Mouse (Mus musculus) kidney, embryonic 15.5 days (tissue): ENCODE results near the gene Macc1. TPM values are rescaled to one million over a fixed set of nuclear protein-coding genes. Genes with fewer than 3 reads are reported as not detected.
"Not testable (repeated sequence)": the region's sequence is repeated elsewhere in the genome, so short reads cannot be mapped to it uniquely, and the experiment has no call there.

Experiments used
- ATAC-seq: fragments of 200-750 bp; cut with Nextera tagmentation; replicated peaks from 2 replicates; pipeline ENCODE4 v1.8.0; 2017; ENCODE audit warnings: moderate TSS enrichment; ENCODE audit not compliant: low FRiP score
- H3K27ac ChIP-seq: fragments of 300-500 bp; sonication (generic); 2 replicates; pipeline ENCODE4 v1.5.1; 2015; ENCODE audit warnings: mild to moderate bottlenecking, inconsistent platforms
- H3K27me3 ChIP-seq: fragments of 300-500 bp; sonication (generic); 2 replicates; pipeline ENCODE4 v1.6.1; 2015; ENCODE audit warnings: inconsistent platforms
- H3K36me3 ChIP-seq: fragments of 300-500 bp; sonication (generic); 2 replicates; pipeline ENCODE4 v1.6.1; 2015; ENCODE audit warnings: inconsistent platforms
- H3K4me1 ChIP-seq: fragments of 300-500 bp; sonication (generic); 2 replicates; pipeline ENCODE4 v1.6.1; 2015; ENCODE audit warnings: inconsistent platforms
- H3K4me2 ChIP-seq: fragments of 300-500 bp; sonication (generic); 2 replicates; pipeline ENCODE4 v1.6.1; 2015; ENCODE audit warnings: moderate library complexity, mild to moderate bottlenecking, inconsistent platforms
- H3K4me3 ChIP-seq: fragments of 300-500 bp; sonication (generic); replicated peaks from 2 replicates; pipeline ENCODE4 v1.5.1; 2015; ENCODE audit warnings: mild to moderate bottlenecking, inconsistent platforms
- H3K9ac ChIP-seq: fragments of 300-500 bp; sonication (generic); 2 replicates; pipeline ENCODE4 v1.6.1; 2015; ENCODE audit warnings: mild to moderate bottlenecking, inconsistent platforms
- H3K9me3 ChIP-seq: fragments of 300-500 bp; sonication (generic); replicated peaks from 2 replicates; pipeline ENCODE4 v1.6.1; 2016; ENCODE audit warnings: inconsistent platforms
- WGBS: fragments of 180-500 bp; shearing (Covaris S2); methylation state at CpG from one replicate; pipeline ENCODE4 v1.1.7; 2015; ENCODE audit warnings: mixed read lengths; 5-methylcytosine and 5-hydroxymethylcytosine counted together
- polyA plus RNA-seq: library from polyadenylated mRNA; unstranded; fragments of >200 nt; fragmentation: Nextera tagmentation; extraction: Ambion mirVana; gene quantifications from 2 replicates; pipeline ENCODE4 v1.2.1, GENCODE M21; 2015

The Macc1 gene
- polyA plus RNA-seq, 1 experiment from 2014 or later = 0.91 TPM

- Histone ChIP-seq H3K27me3 (no peaks in the 10 kb centered on the region), H3K4me1 (no peaks in the 10 kb centered on the region), H3K27ac (no peak overlapping the region), H3K9ac (no peak overlapping the region), H3K9me3 (no peaks in the 10 kb centered on the region), H3K4me2 (no peak overlapping the region), H3K4me3 (no peak overlapping the region), H3K36me3 (no peaks in the 10 kb centered on the region)
- ATAC-seq = no peak
Measured at GRCm38 (mm10) chr12:119333376-119333775, 19.3 kb downstream of the Macc1 start.

DNA sequence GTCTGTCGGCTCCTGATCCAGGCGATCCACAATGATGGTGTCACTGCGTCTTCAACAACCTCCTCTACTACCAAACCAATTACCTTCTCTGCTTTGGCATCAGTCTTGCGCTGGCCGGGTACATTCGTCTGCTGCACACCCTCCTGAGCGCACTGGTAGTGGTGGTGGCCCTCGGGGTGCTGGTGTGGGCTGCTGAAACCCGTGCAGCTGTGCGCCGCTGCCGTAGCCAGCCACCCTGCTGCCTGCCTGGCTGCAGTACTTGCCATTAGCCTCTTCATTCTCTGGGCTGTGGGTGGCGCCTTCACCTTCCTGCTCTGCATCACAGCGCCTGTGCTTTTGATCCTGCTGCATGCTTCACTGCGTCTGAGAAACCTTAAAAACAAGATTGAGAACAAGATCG is 38.5 kb downstream of the Macc1 start:
- not testable (repeated sequence) for H3K9ac ChIP-seq, H3K4me3 ChIP-seq, H3K36me3 ChIP-seq, H3K9me3 ChIP-seq, H3K27me3 ChIP-seq, H3K27ac ChIP-seq, H3K4me1 ChIP-seq
- H3K4me2 ChIP-seq = peak overlapping the region; percentile 38; the same call in 1 of the 2 replicates
- WGBS = 31% methylated on average over 16 of the region's 16 CpGs
- peak; percentile 79; the same call in 1 of the 2 replicates for ATAC-seq

DNA sequence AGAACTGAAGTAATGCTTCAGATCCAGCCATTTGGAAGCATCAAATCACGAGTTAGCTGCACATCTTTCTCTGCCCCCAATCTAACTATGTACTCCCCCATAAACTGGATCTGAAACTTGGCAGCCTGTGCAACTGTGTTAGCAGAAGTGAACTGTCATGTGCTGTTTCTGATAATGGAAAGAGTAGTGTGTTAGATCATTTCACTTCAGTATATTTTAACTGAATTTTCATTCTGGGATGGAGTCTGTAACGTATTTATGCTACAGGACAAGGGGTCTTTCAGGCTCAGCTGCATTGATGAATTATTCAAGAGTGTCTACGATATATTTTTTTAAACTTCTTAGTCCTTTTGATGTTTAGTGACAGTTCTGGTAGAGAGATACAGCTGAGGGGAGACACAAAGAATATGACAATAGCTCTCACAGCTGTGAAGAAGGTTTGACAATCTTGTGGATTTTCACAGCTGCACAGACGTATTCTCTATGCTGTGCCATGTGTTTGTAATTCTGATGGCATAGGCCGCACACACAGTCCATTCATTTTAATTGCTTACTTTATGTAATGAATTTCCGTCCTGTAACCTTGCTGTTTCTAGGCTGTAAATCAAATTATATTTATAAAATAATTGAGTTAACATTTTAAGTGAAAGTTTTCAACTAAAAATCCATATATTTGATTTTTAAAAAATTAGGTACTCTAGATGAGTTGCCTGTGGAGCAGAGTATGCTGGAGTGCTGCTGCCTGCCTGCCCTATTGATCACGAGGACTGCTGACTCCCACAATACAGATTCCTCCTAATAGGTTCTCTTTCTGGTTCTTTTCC is 43.6 kb downstream of the Macc1 start:
- Histone ChIP-seq H3K4me1 (no peaks in the 10 kb centered on the region), H3K4me3 (no peak overlapping the region), H3K27ac (no peak overlapping the region), H3K27me3 (no peaks in the 10 kb centered on the region), H3K9me3 (no peaks in the 10 kb centered on the region), H3K4me2 (no peak overlapping the region), H3K9ac (no peak overlapping the region), H3K36me3 (no peaks in the 10 kb centered on the region)
- ATAC-seq = no peak
- WGBS = 55% methylated on average over 7 of the region's 7 CpGs

DNA sequence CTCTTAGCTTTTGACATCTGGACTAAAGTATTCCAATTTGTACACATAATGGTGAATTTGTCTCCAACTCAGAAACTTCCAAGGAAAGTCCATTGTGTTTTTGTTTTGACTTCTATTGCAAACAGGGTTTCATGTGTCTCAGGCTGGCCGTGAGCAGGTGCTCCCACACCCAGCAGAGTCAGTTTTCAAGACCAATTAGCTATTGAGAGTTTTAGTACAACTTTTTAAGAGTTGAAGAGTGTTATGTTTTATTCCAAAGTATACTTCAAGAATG is 44.1 kb downstream of the Macc1 start:
- 33% methylated on average over 1 of the region's 1 CpGs for WGBS
- Histone ChIP-seq H3K4me3 (no peak overlapping the region), H3K27me3 (no peaks in the 10 kb centered on the region), H3K9me3 (no peaks in the 10 kb centered on the region), H3K4me2 (no peak overlapping the region), H3K4me1 (no peaks in the 10 kb centered on the region), H3K36me3 (no peaks in the 10 kb centered on the region), H3K9ac (no peak overlapping the region), H3K27ac (no peak overlapping the region)
- ATAC-seq = no peak

DNA sequence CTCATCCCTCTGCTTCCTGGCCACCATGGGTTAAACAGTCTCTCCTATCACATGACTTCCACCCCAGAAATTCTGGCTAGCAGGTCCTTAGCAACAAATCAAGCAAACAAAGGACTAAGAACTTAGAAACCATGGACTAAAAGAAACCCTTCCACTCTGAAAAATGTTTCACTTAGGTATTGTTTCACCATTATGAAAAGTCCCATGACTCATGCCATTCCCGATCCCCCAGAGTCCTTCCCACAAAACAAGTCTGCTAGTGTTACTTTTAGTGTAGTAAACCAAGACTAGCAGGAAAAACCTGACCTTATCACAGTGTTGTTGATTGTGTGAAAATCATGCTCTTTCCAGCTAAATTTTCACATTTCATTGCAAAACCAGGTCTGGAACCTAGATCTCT is 51.0 kb downstream of the Macc1 start:
- 74% methylated on average over 1 of the region's 1 CpGs for WGBS

GRCm38 (mm10) chr12:119369832-119370231 is 55.8 kb downstream of the Macc1 start:
- no peaks in the 10 kb centered on the region for H3K4me1 ChIP-seq
- H3K27me3 ChIP-seq = no peaks in the 10 kb centered on the region
- no peak overlapping the region for H3K4me2 ChIP-seq
- 75% methylated on average over 4 of the region's 4 CpGs for WGBS
- no peaks in the 10 kb centered on the region for H3K36me3 ChIP-seq
- H3K4me3 ChIP-seq = no peak overlapping the region
- no peaks in the 10 kb centered on the region for H3K9me3 ChIP-seq
- no peak overlapping the region for H3K27ac ChIP-seq
- no peak overlapping the region for H3K9ac ChIP-seq
- ATAC-seq = no peak

More for the DNA sequence above, 51.0 kb downstream of the Macc1 start:
- no peaks in the 10 kb centered on the region for H3K36me3 ChIP-seq
- no peaks in the 10 kb centered on the region for H3K4me1 ChIP-seq
- H3K4me2 ChIP-seq = no peak overlapping the region
- no peak overlapping the region for H3K9ac ChIP-seq
- H3K27ac ChIP-seq = no peak overlapping the region
- no peak overlapping the region for H3K4me3 ChIP-seq
- H3K27me3 ChIP-seq = no peaks in the 10 kb centered on the region
- ATAC-seq = no peak
- no peaks in the 10 kb centered on the region for H3K9me3 ChIP-seq

DNA sequence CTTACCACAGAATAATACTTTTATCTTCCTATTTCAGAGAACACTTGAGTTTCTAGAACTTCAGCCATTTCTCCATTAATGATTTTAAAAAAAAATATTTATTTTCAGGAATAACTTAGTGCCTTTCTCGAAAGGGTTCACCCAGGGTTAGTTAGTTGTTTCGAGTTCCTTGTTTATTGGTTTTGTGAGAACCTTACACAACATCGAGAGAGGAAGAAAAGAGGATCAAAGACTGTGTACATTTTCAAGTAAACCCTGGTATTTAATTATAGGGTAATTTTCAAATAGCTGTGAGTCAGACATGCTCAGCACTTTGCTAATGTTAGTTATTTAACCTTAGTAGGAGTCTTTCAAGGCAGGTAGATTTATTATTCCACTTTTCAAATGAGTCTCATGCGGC is 58.3 kb downstream of the Macc1 start:
- Histone ChIP-seq H3K9me3 (no peaks in the 10 kb centered on the region), H3K36me3 (no peaks in the 10 kb centered on the region), H3K4me1 (no peaks in the 10 kb centered on the region), H3K4me2 (no peak overlapping the region), H3K9ac (no peak overlapping the region), H3K27ac (no peak overlapping the region), H3K27me3 (no peaks in the 10 kb centered on the region), H3K4me3 (no peak overlapping the region)
- 55% methylated on average over 4 of the region's 4 CpGs for WGBS
- ATAC-seq = no peak

DNA sequence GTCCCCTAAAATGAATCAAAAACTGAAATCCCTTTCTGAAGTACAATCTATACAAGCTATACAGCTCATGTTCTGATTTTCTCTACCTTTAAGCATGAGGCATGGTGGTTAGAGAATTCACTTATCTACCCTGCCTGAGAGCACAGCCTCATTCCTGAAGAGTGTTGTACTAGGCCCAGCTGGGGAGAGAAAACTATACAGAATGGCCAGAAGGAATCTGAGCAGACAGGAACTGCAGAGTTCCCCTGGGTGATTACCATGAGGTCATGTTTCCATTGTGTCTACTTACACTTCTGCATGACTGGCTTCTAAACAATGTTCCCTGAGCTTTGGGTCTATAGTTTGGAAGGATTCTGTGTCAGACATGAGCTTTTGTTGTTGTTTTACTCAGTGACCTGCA is 62.8 kb downstream of the Macc1 start:
- ATAC-seq = peak; percentile 73
- Histone ChIP-seq H3K9ac (no peak overlapping the region), H3K9me3 (no peaks in the 10 kb centered on the region), H3K27me3 (no peaks in the 10 kb centered on the region), H3K4me2 (no peak overlapping the region), H3K4me3 (no peak overlapping the region), H3K4me1 (no peaks in the 10 kb centered on the region), H3K36me3 (no peaks in the 10 kb centered on the region), H3K27ac (no peak overlapping the region)

- Histone ChIP-seq H3K4me1 (no peaks in the 10 kb centered on the region), H3K27me3 (no peaks in the 10 kb centered on the region), H3K9me3 (no peaks in the 10 kb centered on the region), H3K4me3 (no peak overlapping the region), H3K4me2 (no peak overlapping the region), H3K9ac (no peak overlapping the region), H3K36me3 (no peaks in the 10 kb centered on the region), H3K27ac (no peak overlapping the region)
- no peak for ATAC-seq
- 88% methylated on average over 1 of the region's 1 CpGs for WGBS
Measured at GRCm38 (mm10) chr12:119381839-119382238, 67.8 kb downstream of the Macc1 start.

DNA sequence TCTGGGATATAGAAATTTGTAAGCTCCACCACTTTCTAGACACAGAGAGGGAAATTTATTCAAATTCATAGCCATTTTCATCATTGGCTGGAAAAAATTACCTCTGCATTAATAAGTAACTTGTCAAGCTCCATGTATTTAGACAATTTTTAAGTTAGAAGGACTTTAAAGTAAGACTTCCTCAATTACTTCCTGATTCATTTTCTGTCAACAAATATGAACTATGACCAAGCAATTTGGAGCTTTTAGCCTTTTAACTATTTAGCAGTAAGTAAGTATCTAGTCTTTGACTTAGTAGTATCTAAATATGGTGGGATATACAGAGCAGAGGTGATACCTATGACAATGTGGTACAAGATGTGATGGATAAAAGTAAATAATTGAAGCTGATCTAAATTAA is 72.2 kb downstream of the Macc1 start:
- no peak overlapping the region for H3K27ac ChIP-seq
- no peak overlapping the region for H3K4me3 ChIP-seq
- no peaks in the 10 kb centered on the region for H3K27me3 ChIP-seq
- no peak overlapping the region for H3K9ac ChIP-seq
- ATAC-seq = no peak
- H3K4me1 ChIP-seq = no peaks in the 10 kb centered on the region
- H3K4me2 ChIP-seq = no peak overlapping the region
- no peaks in the 10 kb centered on the region for H3K9me3 ChIP-seq
- no peaks in the 10 kb centered on the region for H3K36me3 ChIP-seq

DNA sequence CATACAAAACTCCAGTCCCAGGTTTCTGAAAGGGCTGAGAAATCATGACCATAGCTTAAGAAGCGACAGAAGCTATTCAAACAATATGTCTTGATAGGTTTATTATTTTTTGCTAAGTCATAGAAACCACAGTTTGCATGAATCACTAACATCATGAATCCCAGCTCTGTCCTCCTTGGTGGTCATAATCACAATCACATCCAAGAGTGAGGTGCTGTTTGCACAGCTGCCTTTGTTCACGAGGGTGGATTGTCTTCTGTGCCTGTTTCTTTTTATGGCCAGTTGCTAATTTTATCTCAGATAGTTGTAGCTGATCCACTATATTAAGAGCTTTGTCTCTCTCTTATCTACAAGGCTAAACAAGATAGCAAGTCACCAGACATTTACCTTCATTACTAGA is 72.6 kb downstream of the Macc1 start:
- Histone ChIP-seq H3K4me3 (no peak overlapping the region), H3K27ac (no peak overlapping the region), H3K9ac (no peak overlapping the region), H3K36me3 (no peaks in the 10 kb centered on the region), H3K4me2 (no peak overlapping the region), H3K4me1 (no peaks in the 10 kb centered on the region), H3K27me3 (no peaks in the 10 kb centered on the region), H3K9me3 (no peaks in the 10 kb centered on the region)
- ATAC-seq = no peak
- WGBS = 56% methylated on average over 2 of the region's 2 CpGs

DNA sequence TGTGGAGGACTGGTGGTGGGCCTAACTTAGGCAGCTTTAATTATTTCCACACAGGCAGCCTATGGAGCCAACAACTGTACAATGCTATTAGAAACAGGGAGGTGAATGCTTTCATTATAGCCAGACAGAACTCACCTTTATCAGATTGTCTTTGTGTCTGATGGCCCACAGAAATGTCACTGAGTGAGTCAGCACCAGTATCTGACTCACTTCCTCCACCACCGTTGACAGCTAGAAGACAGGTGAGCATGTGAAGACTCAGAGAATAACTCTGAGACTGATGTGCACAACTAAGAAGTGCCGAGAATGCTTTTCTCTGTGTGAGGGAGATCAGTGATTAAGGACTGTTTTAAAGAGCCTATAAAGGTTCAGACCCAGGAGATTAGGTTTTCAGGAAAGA is 73.9 kb downstream of the Macc1 start:
- Histone ChIP-seq H3K4me3 (no peak overlapping the region), H3K9me3 (no peaks in the 10 kb centered on the region), H3K27ac (no peak overlapping the region), H3K4me2 (no peak overlapping the region), H3K27me3 (no peaks in the 10 kb centered on the region), H3K4me1 (no peaks in the 10 kb centered on the region), H3K9ac (no peak overlapping the region), H3K36me3 (no peaks in the 10 kb centered on the region)
- WGBS = 76% methylated on average over 2 of the region's 2 CpGs
- no peak for ATAC-seq

DNA sequence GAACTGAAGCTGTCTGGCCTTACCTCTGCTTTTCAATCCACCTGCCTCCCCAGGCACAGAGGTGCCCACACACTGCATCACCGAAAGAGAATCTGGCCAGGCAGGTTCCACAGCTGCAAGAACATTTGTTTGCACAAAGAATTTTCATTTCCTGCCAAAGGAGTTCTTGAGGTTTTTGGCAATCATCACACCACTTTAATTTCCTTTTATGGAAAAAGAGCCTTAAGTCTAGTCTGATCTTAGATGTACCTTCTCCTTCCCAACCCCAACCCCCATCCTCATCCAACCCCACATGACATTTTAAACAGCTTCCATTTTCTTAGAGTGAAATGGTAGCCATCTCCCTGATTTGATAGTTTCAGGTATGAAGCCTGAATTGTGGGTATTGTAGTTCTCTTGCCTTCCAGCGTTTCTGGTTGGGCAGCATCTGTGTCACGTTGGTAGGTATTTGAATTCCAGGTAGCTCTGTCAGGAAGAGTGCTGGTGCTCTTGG is 76.2 kb downstream of the Macc1 start:
- Histone ChIP-seq H3K4me1 (no peaks in the 10 kb centered on the region), H3K27me3 (no peaks in the 10 kb centered on the region), H3K9me3 (no peaks in the 10 kb centered on the region), H3K4me3 (no peak overlapping the region), H3K4me2 (no peak overlapping the region), H3K36me3 (no peaks in the 10 kb centered on the region), H3K27ac (no peak overlapping the region), H3K9ac (no peak overlapping the region)
- no peak for ATAC-seq
- WGBS = 48% methylated on average over 3 of the region's 3 CpGs
